9 mouse cellular contexts compared by ENCODE assay signal in the genomic region with DNA sequence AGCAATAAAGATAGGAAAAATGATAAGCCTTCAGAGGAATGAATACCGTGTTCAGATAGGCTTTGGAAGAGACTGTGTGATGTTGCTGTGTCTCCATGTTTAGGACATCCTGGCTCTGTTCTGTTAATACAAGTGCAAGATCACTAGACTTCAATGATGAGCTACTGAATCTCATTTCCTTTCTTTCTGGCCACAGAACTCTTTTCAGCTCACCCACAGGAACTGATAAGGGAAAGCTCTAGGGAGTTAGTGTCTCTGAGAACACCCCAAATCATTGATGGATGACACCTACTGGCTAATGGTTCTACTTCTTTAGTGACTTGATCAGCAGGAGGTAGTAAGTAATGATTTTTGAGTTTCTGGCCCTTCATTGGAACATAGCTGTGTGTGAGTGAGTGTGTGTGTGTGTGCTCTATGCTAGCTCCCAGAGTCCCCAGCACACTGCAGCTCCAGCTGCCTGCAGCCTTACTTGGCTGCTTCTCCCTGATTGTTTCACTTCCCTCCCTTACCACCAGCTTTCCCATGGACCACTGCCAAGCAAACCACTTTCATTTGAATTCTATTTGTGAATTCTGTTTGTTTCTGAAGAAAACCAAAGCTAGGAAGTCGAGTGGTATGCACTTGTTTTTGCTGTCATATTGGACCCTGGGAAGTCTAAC. TPM values are rescaled to one million over a fixed set of nuclear protein-coding genes. Genes with fewer than 3 reads are reported as not detected.
A peak's percentile ranks its signal among the peaks of the same experiment; 100 is the strongest.
DNase-seq lines count a peak whose midpoint lies in the region; ATAC-seq lines count a peak whose summit lies in the region.
"Had no signal": no experiment of that assay in that cellular context is flagged by ENCODE, and none has a peak within 500 bp of the region (broad histone marks: within the 10 kb centered on the region; RNA-seq: fewer than 3 reads in every experiment).

No protein-coding gene starts in this region.

- H3K9me3 ChIP-seq in heart, embryonic 14.5 days (ENCODE audit: control insufficient read depth, low read length) = no peaks in the 10 kb centered on the region

- WGBS in heart, embryonic 14.5 days = 39% methylated on average over 2 of the region's 2 CpGs

- H3K4me2 ChIP-seq in heart, embryonic 14.5 days (ENCODE audit: low read length) = no peak overlapping the region

- H3K27me3 ChIP-seq in heart, embryonic 14.5 days (ENCODE audit: control insufficient read depth, insufficient read depth, low read length) = no peaks in the 10 kb centered on the region

- ATAC-seq in common myeloid progenitor, adult 5-6 weeks (replicated peaks; ENCODE audit: low read depth, poor library complexity, severe bottlenecking) = peak; percentile 98
- ATAC-seq in heart, embryonic 14.5 days (ENCODE audit: insufficient number of reproducible peaks, insufficient read depth, low FRiP score, low read depth) = peak; percentile 75; the same call in 1 of the 2 replicates
- ATAC-seq: Patski had no signal

- peak overlapping the region; percentile 48 to 59 for H3K27ac ChIP-seq in heart, embryonic 14.5 days (replicated peaks in 1 of 2; ENCODE audit: control insufficient read depth in 1 of 2, insufficient read depth in 1 of 2, low read depth in 2 of 2, low read length in 2 of 2)

- H3K9ac ChIP-seq in heart, embryonic 14.5 days (ENCODE audit: low read length) = no peak overlapping the region

- H3K36me3 ChIP-seq in heart, embryonic 14.5 days (ENCODE audit: control insufficient read depth, insufficient read depth, low read length) = no peaks in the 10 kb centered on the region

- no peak overlapping the region for H3K4me3 ChIP-seq in heart, embryonic 14.5 days (ENCODE audit: control insufficient read depth in 1 of 2, insufficient read depth in 1 of 2, low read depth in 1 of 2, low read length in 2 of 2)

- DNase-seq in kidney, adult 9 months = peak; percentile 19
- DNase-seq in kidney, adult 8-10 months = no peak
- peak; percentile 42 to 56 for DNase-seq in layer of hippocampus, postnatal 25 days (ENCODE audit: extremely low spot score in 1 of 2, low spot score in 1 of 2)
- DNase-seq in right cerebral cortex, adult 18-20 months = peak; percentile 69
- no peak for DNase-seq in natural killer cell, adult 2 months (ENCODE audit: low spot score in 2 of 2)
- no peak for DNase-seq in B cell, adult 2 months

- peaks cover 3 to 7% of the 10 kb centered on the region in 2 experiments; a peak in 3 of 4 replicates for H3K4me1 ChIP-seq in heart, embryonic 14.5 days (ENCODE audit: control insufficient read depth in 2 of 2, insufficient read depth in 2 of 2, low read length in 2 of 2)

RNA-seq across cellular contexts. Expression of a gene that starts 10.6 kb away (rescaled TPM):
- total RNA-seq in common myeloid progenitor, adult 5-6 weeks (2017) = 2.8 and 5.2 TPM in 2 replicates
- polyA plus RNA-seq in heart, embryonic 14.5 days (2014; fragmentation: Nextera tagmentation; extraction: Ambion mirVana) = 13.3 and 14.2 TPM in 2 replicates
- 100 to 1,000 TPM; 184 to 211 TPM for total RNA-seq in layer of hippocampus, postnatal 25 days (2021)

Comparison
In these comparisons a context has a peak if more than half of its experiments do, and no peak if none do; other contexts are left out.
1. DNase-seq: peak in kidney, adult 9 months (single experiment), layer of hippocampus, postnatal 25 days (2 of 2) and right cerebral cortex, adult 18-20 months (single experiment); none in kidney, adult 8-10 months (0 of 2), natural killer cell, adult 2 months (0 of 2) and B cell, adult 2 months (0 of 2).
2. RNA of a gene that starts 10.6 kb away (total RNA-seq): 184 to 211 TPM in layer of hippocampus, postnatal 25 days; 2.8 to 5.2 TPM in common myeloid progenitor, adult 5-6 weeks; every median in the first group is over 10 times any median in the second.